Mouse (Mus musculus) natural killer cell, adult 2 months (primary cell): ENCODE measurements around the gene Aars2.

ENCODE experiments used
- DNase-seq, 2 experiments: peaks; one replicate each; pipeline ENCODE4 v3.0.0; 2022; ENCODE audit warnings: low spot score in 2 of 2

Aars2 gene

DNA sequence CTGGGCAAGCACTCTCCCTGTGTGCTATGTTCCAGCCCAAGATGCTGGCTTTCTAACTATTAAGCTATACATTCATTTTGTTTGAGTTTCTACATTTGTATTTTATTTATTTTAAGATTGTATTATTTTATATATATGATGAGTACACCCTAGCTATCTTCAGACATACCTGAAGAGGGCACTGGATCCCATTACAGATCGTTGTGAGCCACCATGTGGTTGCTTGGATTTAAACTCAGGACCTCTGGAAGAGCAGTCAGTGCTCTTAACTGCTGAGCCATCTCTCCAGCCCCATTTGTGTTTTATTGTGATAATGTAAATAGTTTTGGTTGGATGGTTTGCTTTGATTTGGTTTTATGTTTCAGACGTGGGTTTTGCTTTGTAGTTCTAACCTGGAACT is 7.1 kb upstream of the Aars2 start:
- no peak for DNase-seq

DNA sequence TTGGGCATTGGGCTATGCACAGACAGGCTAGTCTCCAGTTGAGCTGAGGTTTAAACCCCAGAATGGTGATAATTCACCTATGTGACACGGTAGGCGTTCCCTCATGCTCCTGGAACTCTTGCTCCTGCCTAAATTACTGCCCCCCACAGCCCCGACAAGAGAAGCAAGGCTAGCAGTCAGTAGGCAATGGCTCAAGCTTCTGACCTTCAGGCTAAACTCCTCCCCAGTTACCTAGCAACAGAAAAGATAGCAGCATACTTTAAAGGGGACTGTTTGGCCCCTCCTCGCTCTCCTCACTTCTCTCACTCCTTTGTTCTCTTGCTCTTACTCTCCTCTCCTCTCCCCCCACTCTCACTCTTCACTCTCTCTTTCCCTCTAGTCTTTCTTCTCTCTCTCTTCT is 5.7 kb upstream of the Aars2 start:
- DNase-seq: no peak

DNA sequence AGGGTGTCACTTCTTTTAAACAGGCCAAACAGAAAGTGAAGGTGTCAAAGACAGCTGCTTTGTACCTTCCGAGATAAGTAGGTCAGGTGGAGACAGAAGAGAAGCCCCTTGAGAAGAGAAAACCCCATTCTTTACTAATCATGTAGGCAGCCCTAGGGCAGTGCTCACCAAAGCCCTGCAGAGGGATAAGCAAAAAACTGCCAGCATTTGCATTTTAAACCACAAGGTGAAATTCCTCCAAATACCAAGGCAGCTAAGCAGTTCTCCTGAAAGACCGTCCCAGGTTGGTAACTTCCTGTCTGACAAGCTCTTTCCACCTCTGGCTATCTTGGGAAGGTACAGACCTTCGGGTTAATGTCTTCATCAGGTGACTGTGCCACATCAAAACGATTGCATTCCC is 4.3 kb upstream of the Aars2 start:
- no peak for DNase-seq

DNA sequence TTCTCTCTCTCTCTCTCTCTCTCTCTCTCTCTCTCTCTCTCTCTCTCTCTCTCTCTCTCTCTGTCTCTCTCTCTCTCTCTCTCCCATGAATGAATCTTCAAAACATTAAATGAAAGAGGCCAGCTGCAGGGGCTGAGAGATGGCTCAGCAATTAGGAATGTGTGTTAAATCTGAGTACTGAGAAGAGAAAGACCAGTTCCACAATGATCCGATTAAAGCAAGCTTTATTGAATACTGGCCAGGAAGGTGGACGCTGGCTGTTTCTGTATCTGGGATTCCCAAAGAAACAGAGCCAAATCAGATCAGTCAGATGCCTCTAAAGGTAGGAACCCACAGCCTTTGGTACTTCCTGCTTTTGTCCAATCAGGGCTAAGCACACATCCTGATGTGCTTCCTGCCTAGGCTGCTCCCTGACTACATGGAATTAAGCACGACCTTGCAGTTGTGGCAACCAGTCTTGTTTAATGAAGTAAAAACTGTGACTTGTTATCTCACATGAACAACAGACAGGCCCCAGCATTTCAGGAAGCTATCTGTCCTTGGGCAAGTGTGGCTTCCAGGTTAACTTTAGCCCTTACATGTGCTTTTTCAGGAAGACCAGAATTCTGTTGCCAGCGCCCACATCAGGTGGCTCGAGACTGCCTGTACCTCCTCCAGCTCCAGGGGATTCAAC is 3.2 kb upstream of the Aars2 start:
- DNase-seq: no peak

DNA sequence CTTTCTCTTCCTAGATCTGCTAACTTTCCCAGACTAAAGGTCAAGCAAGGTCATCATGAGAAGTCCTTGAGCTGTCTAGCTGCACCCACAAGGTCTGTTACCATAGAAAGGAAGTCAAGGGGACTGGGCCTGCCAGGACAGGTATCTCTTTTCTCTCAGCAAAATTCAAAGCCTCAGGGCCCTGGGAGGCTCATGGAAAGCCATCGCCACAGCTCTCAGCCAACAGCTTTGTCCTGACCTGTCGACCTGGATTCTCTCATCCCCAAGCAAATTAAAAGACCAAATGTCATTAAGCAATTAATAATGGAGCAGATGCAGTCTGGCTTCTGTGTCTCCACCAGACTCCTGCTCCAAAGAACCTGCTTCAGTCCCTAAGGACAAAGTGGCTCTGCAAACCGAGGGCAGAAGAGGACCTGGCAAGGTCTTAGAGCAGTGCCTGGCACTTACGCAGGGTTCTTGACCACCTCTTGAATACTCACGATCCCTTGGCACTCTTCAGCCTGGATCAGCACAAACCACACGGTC is 638 bp upstream of the Aars2 start:
- DNase-seq: no peak

GRCm38 (mm10) chr17:45510871-45511270 is 4.2 kb downstream of the Aars2 start:
- no peak for DNase-seq

GRCm38 (mm10) chr17:45511757-45512156 is 5.1 kb downstream of the Aars2 start:
- no peak for DNase-seq

DNA sequence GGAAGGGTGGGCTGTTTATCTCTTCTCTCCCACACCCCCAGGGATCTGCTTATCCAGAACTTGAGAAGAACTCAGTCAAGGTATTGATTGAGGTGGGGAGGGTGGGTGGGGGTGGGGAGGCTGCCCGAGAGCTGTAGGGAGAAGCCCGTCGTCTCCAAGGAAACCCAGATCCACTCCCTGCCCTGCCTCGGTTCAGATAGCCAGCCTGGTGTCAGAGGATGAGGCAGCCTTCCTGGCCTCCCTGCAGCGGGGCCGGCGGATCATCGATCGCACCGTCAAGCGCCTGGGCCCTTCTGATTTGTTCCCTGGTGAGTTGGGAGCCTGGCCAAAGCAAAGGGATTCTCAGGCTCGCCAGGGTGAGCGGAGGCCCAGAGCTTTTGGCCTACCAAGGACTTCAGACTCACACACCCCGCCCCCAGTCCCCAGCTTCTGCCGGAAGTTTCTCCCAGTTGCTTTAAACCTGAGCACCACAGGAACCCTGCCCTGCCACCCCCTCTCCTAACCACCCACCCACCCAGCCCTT is 8.6 kb downstream of the Aars2 start:
- no peak for DNase-seq

DNA sequence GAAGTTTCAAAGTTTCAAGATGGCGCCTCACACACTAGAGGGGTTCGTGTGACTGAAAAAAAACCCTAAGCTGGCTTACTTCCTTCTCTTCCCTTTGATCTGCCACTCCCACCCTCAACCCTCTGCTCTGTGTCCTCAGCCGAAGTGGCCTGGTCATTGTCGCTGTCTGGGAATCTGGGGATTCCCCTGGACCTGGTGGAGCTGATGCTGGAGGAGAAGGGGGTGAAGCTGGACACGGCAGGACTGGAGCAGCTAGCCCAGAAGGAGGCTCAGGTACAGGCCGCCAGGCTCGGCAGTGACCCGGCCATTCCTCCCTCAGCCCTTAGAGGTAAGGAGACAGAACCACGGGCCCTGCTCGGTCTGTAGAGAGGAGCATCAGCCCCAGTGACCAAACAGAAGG is 9.2 kb downstream of the Aars2 start:
- DNase-seq: no peak

DNA sequence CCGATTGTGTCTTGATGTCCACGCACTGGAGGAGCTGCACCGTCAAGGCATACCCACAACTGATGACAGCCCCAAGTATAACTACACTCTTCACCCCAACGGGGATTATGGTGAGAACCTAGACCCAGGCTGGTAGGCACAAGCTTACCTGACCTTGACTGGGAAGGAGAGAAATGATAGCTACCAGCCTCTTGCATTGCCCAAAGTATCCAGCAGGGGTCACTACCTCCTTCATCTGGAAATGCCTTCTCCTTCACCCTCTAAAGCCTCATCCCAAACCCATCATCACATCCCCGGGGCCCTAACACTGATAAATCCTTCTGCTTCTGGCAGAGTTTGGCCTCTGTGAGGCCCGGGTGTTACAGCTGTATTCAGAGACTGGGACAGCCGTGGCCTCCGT is 9.8 kb downstream of the Aars2 start:
- DNase-seq: peak; percentile 56 to 73

GRCm38 (mm10) chr17:45517135-45517534 is 10.5 kb downstream of the Aars2 start:
- no peak for DNase-seq

- DNase-seq: no peak
Measured at GRCm38 (mm10) chr17:45517549-45518215, 11.0 kb downstream of the Aars2 start.

GRCm38 (mm10) chr17:45518766-45519475 is 12.3 kb downstream of the Aars2 start:
- no peak for DNase-seq

GRCm38 (mm10) chr17:45520136-45520535 is 13.5 kb downstream of the Aars2 start:
- no peak for DNase-seq

GRCm38 (mm10) chr17:45523263-45523662 is 16.6 kb downstream of the Aars2 start, which contains the start of gene Tcte1:
Tcte1 (plus strand) TSS chr17:45523434.
- no peak for DNase-seq

DNA sequence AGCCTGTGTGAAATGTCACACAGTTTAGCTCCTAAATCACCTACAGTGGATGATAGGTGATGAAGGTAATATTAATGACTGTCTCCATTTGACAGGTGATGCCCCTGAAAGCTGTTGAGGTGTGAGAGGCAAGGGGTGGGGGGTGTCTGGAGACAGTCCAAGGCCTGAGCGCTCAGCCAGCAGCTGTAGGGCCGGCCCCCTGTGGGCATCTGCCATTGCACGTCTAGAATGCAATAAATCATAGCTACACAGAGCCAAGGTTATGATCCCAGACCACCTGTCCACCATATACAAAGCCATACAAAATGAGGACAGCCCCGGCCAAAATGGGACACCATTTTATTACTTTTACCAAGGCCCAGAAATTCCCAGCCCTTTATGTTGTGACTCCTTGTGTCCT is 18.3 kb downstream of the Aars2 start:
- DNase-seq: no peak

GRCm38 (mm10) chr17:45526571-45526970 is 19.9 kb downstream of the Aars2 start:
- DNase-seq: no peak

DNA sequence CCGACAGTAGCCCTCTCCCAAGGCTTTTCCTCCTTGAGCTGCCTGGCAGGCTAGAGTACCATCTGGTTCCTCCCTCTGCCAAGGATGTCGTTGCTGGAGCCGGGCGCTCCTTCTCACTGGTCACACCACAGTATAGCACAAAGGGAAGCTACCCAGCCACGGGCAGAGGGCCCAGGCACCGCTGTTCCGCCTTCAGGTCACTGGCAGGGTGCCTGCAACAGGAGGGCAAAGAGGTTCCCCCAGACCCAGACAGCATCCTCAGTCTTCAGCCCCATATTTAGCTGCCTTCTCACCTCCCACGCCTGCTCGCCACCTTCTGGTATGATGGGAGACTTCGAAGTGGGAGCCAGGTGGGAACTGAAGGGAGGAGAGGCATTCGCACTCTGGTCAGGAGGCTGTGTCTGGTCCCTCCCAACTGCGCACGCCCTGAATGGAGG is 23.7 kb downstream of the Aars2 start:
- no peak for DNase-seq

- DNase-seq: no peak
Measured at GRCm38 (mm10) chr17:45532896-45533295, 26.3 kb downstream of the Aars2 start.

DNA sequence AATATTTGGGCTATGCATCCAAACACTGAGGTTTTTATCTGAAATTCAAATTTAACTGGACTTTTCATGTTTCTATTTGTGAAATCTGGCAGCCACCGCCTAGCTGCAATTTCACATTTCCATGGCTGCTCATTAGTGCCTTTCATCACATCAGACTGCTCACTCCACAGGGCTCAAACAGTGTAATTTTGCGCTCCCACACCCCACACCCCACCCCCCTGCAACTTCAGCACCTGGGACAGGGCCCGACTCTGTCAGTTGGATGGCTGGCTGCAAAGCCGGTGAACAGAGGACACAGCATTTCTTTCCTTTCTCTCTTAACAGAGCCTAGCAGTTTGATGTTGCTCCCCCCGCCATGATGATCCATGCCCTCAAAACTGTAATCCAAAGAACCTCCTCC is 29.6 kb downstream of the Aars2 start:
- DNase-seq: no peak

GRCm38 (mm10) chr17:45538394-45538793 is 31.8 kb downstream of the Aars2 start:
- DNase-seq: no peak

DNA sequence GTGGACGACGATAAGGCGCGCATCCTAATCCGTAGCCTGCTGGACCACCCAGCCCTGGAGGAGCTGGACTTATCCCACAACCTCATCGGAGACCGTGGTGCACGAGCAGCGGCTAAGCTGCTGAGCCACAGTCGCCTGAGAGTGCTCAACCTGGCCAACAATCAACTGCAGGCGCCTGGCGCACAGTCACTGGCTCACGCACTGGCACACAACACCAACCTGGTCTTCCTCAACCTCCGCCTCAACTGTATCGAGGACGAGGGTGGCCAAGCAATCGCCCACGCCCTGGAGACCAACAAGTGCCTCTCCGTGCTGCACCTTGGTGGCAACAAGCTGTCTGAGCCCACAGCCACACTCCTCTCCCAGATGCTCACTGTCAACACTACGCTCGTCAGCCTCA is 33.0 kb downstream of the Aars2 start:
- no peak for DNase-seq
